Comparison of ENCODE assay signal across 8 mouse cellular contexts in the genomic region with DNA sequence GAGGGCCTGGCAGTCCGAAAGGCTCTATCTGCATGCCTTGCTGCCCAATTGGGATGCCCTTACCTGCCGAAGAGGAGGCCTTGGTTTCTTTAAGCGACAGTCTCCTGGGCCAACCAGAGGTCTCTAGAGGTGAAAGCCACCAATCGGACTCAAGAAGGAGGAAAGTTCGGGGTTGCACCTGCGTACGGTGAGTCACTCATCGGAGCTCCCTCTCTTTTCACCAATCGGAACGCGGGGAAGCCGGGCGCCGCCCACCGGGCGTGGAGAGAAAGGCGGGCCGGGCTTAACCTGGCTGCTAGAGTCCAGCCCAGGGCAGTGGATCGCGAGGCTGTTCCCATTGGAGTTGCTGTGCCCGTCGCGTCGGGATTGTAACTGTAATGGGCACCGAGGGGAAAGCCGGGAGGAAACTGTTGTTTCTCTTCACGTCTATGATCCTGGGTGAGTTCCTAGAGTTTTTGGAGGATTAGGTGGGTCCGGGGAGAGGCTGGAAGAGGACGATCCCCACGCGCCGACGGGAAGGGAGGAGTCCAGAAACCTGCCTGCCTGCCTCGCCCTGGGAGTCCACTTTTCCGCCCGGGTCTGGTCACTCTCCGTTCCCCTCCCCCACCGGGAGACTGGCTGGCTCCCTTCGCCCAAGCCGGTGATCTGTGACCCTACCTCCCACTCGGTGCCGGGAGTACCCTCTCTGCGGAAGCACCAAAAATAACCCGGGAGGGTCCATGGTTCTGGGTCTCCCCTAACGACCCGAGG. TPM values are rescaled to one million over a fixed set of nuclear protein-coding genes. Genes with fewer than 3 reads are reported as not detected.
A peak's percentile ranks its signal among the peaks of the same experiment; 100 is the strongest.
DNase-seq lines count a peak whose midpoint lies in the region; ATAC-seq and TF ChIP-seq lines count a peak whose summit lies in the region.

A gene (plus strand): TSS at position 272 of the 750 bp plus-strand sequence.

- H3K4me2 ChIP-seq in lung, embryonic 14.5 days = peak within 1 kb of the TSS; percentile 72
- peak within 1 kb of the TSS; percentile 54 for H3K4me2 ChIP-seq in neural tube, embryonic 15.5 days

- DNase-seq in adrenal gland, adult 8-10 months = peak; percentile 80
- peak; percentile 84 for DNase-seq in embryo, embryonic 9.5 days (ENCODE audit: extremely low spot score)
- DNase-seq in heart, adult 18-20 months = peak; percentile 89 to 90
- DNase-seq in kidney, adult 11 months = peak; percentile 98
- peak; percentile 89 for DNase-seq in lung, embryonic 14.5 days
- DNase-seq in thymus, postnatal 25 days = peak; percentile 68

- H3K27me3 ChIP-seq in C2C12 (ENCODE audit: control insufficient read depth, insufficient read depth, insufficient read length) = no peaks in the 10 kb centered on the region
- no peaks in the 10 kb centered on the region for H3K27me3 ChIP-seq in lung, embryonic 14.5 days (ENCODE audit: insufficient read depth, low read length)
- H3K27me3 ChIP-seq in neural tube, embryonic 15.5 days (replicated peaks) = peaks cover 41% of the 10 kb centered on the region

- H3K4me1 ChIP-seq in lung, embryonic 14.5 days (ENCODE audit: insufficient read depth) = peaks cover 29% of the 10 kb centered on the region
- peaks cover 14% of the 10 kb centered on the region for H3K4me1 ChIP-seq in neural tube, embryonic 15.5 days

- peak within 1 kb of the TSS; percentile 57 for H3ac ChIP-seq in C2C12 (ENCODE audit: control insufficient read depth, insufficient read length, low read depth)

- no peaks in the 10 kb centered on the region for H3K79me2 ChIP-seq in C2C12 (ENCODE audit: control insufficient read depth, insufficient read depth)

- H3K36me3 ChIP-seq in C2C12 (ENCODE audit: control insufficient read depth, insufficient read depth) = no peaks in the 10 kb centered on the region
- H3K36me3 ChIP-seq in lung, embryonic 14.5 days (ENCODE audit: insufficient read depth) = no peaks in the 10 kb centered on the region
- H3K36me3 ChIP-seq in neural tube, embryonic 15.5 days = no peaks in the 10 kb centered on the region

- WGBS in lung, embryonic 14.5 days = 1% methylated on average over 44 of the region's 46 CpGs
- under 1% methylated on average over 44 of the region's 46 CpGs for WGBS in neural tube, embryonic 15.5 days

- peak; percentile 80 for ATAC-seq in lung, embryonic 14.5 days (ENCODE audit: insufficient read depth)
- peak; percentile 62 for ATAC-seq in neural tube, embryonic 15.5 days (ENCODE audit: low FRiP score)

- no peak for TF ChIP-seq CTCF in C2C12 (IDR thresholded peaks at IDR 0.05; ENCODE audit: control insufficient read depth, insufficient read depth, insufficient read length)
- peak; percentile 40 for TF ChIP-seq CTCF in lung, embryonic 14.5 days (IDR thresholded peaks at IDR 0.05; ENCODE audit: low read depth)

- peak within 1 kb of the TSS; percentile 73 for H3K9ac ChIP-seq in lung, embryonic 14.5 days
- peak within 1 kb of the TSS; percentile 20; the same call in 1 of the 2 replicates for H3K9ac ChIP-seq in neural tube, embryonic 15.5 days (replicated peaks)

- H3K9me3 ChIP-seq in lung, embryonic 14.5 days (ENCODE audit: low read depth, low read length) = no peaks in the 10 kb centered on the region
- H3K9me3 ChIP-seq in neural tube, embryonic 15.5 days (replicated peaks) = no peaks in the 10 kb centered on the region

- no peaks in the 10 kb centered on the region for H3K79me3 ChIP-seq in C2C12 (ENCODE audit: low read depth)

- peak within 1 kb of the TSS; percentile 89; the same call in 1 of the 2 replicates for H3K27ac ChIP-seq in lung, embryonic 14.5 days (ENCODE audit: low read depth)
- 0 out of 2 replicates have a peak within 1 kb of the TSS, but pooled peaks have one; percentile 10 for H3K27ac ChIP-seq in neural tube, embryonic 15.5 days (replicated peaks)

- peak within 1 kb of the TSS; percentile 31 for H3K4me3 ChIP-seq in C2C12 (ENCODE audit: insufficient read depth, poor library complexity, severe bottlenecking)
- peak within 1 kb of the TSS; percentile 67 for H3K4me3 ChIP-seq in lung, embryonic 14.5 days (ENCODE audit: low read depth, low read length)
- H3K4me3 ChIP-seq in neural tube, embryonic 15.5 days (replicated peaks) = peak within 1 kb of the TSS; percentile 37

TF ChIP-seq in C2C12, 6 proteins besides CTCF, POLR2A, EP300 and RAD21:
- no peak for TF ChIP-seq USF1 (IDR thresholded peaks at IDR 0.05; ENCODE audit: low read depth)
- TF ChIP-seq FOSL1 (IDR thresholded peaks at IDR 0.05; ENCODE audit: insufficient read depth, low read length, poor library complexity, severe bottlenecking) = no peak
- TF ChIP-seq CEBPB (IDR thresholded peaks at IDR 0.05; ENCODE audit: low read depth) = no peak
- no peak for TF ChIP-seq MYOD1 (IDR thresholded peaks at IDR 0.05; ENCODE audit: control insufficient read depth, insufficient read length, low read depth)
- no peak for TF ChIP-seq MYOG (IDR thresholded peaks at IDR 0.05; ENCODE audit: control insufficient read depth, extremely low read depth, insufficient read length)
- TF ChIP-seq MAX (IDR thresholded peaks at IDR 0.05) = no peak

RNA-seq across cellular contexts. Expression of the gene that starts here (rescaled TPM):
- polyA plus RNA-seq in C2C12 (2012; fragmentation: generic; extraction: Trizol) = 3.6 TPM
- 10 to 100 TPM; 26.4 to 53.3 (median 39.5) TPM for total RNA-seq in adrenal gland, adult 8-10 months (2022)
- 10 to 100 TPM; 33.3 to 34.1 TPM for total RNA-seq in heart, adult 18-20 months (2021)
- 83.6 and 91.3 TPM in 2 replicates for polyA plus RNA-seq in lung, embryonic 14.5 days (2014; fragmentation: Nextera tagmentation; extraction: Ambion mirVana)
- 11.8 and 27.5 TPM in 2 replicates for polyA plus RNA-seq in neural tube, embryonic 15.5 days (2015; fragmentation: Nextera tagmentation; extraction: Ambion mirVana)

Comparison
In these comparisons a context has a peak if more than half of its experiments do, and no peak if none do; other contexts are left out.
1. Peak in every context shown above with its lines: DNase-seq, ATAC-seq, H3K4me3 ChIP-seq and H3K27ac ChIP-seq.